Mouse (Mus musculus) heart, postnatal 0 days (tissue): ENCODE data around the gene Qpctl. TPM values are rescaled to one million over a fixed set of nuclear protein-coding genes. Genes with fewer than 3 reads are reported as not detected.

Experiments
- ATAC-seq: fragments of 200-750 bp; cut with Nextera tagmentation; 2 replicates; pipeline ENCODE4 v1.8.0; 2017; ENCODE audit warnings: low read depth, moderate number of reproducible peaks, moderate library complexity; ENCODE audit not compliant: insufficient read depth
- DNase-seq: peaks from one replicate; pipeline ENCODE4 v3.0.0-alpha.2; 2016; ENCODE audit warnings: low spot score
- H3K27ac ChIP-seq: fragments of 300-500 bp; sonication (generic); 2 replicates; pipeline ENCODE4 v1.5.1; 2014; ENCODE audit warnings: low read depth, mild to moderate bottlenecking
- H3K27me3 ChIP-seq: fragments of 300-500 bp; sonication (generic); 2 replicates; pipeline ENCODE4 v1.6.1; 2014; ENCODE audit warnings: low read length, mixed read lengths; ENCODE audit not compliant: control insufficient read depth, insufficient read depth
- H3K36me3 ChIP-seq: fragments of 300-500 bp; sonication (generic); replicated peaks from 2 replicates; pipeline ENCODE4 v1.6.1; 2014; ENCODE audit warnings: low read length, mixed read lengths; ENCODE audit not compliant: control insufficient read depth, insufficient read depth
- H3K4me1 ChIP-seq: fragments of 300-500 bp; sonication (generic); 2 replicates; pipeline ENCODE4 v1.6.1; 2014; ENCODE audit warnings: antibody characterized with exemption; ENCODE audit not compliant: control insufficient read depth, insufficient read depth
- H3K4me2 ChIP-seq: fragments of 300-500 bp; sonication (generic); 2 replicates; pipeline ENCODE4 v1.6.1; 2014; ENCODE audit warnings: low read depth, mild to moderate bottlenecking, low read length, moderate library complexity
- H3K4me3 ChIP-seq: fragments of 300-500 bp; sonication (generic); 2 replicates; pipeline ENCODE4 v1.5.1; 2014; ENCODE audit warnings: low read depth, low read length
- H3K9ac ChIP-seq: fragments of 300-500 bp; sonication (generic); replicated peaks from 2 replicates; pipeline ENCODE4 v1.6.1; 2014; ENCODE audit warnings: low read depth, low read length, mixed read lengths
- H3K9me3 ChIP-seq: fragments of 300-500 bp; sonication (generic); replicated peaks from 2 replicates; pipeline ENCODE4 v1.6.1; 2016; ENCODE audit warnings: low read length; ENCODE audit not compliant: control insufficient read depth
- CTCF ChIP-seq: IDR thresholded peaks from 2 replicates; pipeline ENCODE4 v1.5.1; 2016; ENCODE audit warnings: antibody characterized with exemption, control low read depth, low read depth
- EP300 ChIP-seq: IDR thresholded peaks from 2 replicates; pipeline ENCODE4 v1.6.1; 2016; ENCODE audit warnings: antibody characterized with exemption, low read depth
- WGBS: fragments of 180-500 bp; shearing (Covaris S2); extraction: QIAGEN DNeasy Blood & Tissue Kit; methylation state at CpG from one replicate; pipeline ENCODE4 v1.1.7; 2014; 5-methylcytosine and 5-hydroxymethylcytosine counted together
- polyA plus RNA-seq: library from polyadenylated mRNA; unstranded; fragments of >200 nt; fragmentation: Nextera tagmentation; extraction: Ambion mirVana; gene quantifications from 2 replicates; pipeline ENCODE4 v1.2.1, GENCODE M21; 2015
- total RNA-seq: library from RNA; depleted of rRNA; stranded (reverse); fragments of >200 nt; gene quantifications from 2 replicates; pipeline ENCODE4 v1.2.3, GENCODE M21; 2014; ENCODE audit warnings: low replicate concordance

Gene Qpctl
- total and polyA plus RNA-seq, 2 experiments from 2014 or later = 4.4 to 7.9 TPM

DNA sequence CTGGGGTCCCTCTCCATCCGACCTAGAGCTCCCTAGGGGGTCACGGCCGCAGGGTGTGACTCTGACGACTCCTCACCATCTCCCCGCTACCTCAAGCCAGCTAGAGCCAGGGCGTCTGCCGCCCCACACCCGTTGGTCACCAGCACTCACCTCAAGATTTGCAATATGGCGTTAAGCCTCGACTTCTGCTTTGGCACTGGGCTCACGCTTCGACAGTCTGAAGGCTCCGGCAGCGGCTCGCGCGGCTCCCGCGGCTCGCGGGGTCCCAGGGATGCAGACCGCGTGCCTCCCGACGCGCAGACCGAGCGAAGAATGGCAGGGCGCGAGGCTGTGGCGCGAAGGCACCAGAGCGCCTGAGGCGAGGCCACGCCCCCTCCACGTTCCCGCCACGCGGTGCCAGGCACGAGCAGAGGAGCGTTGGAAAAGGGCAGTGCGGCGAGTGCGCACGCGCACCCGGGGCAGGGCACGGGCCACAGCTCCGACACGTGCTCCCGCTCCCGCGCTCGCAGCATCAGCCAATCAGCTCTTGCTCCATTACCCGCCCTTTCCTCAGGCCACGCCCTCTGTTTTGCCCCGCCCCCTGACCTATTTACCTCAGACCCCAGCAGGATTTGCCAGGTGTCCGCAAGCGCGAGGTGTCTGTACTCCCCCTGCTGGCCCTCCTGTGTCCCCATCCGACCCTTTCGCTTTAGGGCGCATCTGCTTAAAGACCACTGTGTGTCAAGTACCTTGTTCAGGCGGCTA lies 30.9 kb downstream of the Qpctl start, which contains the start of gene Gm4969:
TSS of gene Gm4969 (minus strand) at position 341 of the 744 bp plus-strand sequence.
- 27% methylated on average over 52 of the region's 64 CpGs for WGBS
- Histone ChIP-seq H3K4me2 (peak within 1 kb of the TSS; percentile 32), H3K27me3 (no peaks in the 10 kb centered on the region), H3K9ac (no peak within 1 kb of the TSS), H3K36me3 (no peaks in the 10 kb centered on the region), H3K4me3 (no peak within 1 kb of the TSS), H3K4me1 (peaks cover 8% of the 10 kb centered on the region; the same call in 1 of the 2 replicates), H3K27ac (no peak within 1 kb of the TSS), H3K9me3 (no peaks in the 10 kb centered on the region)
- ATAC-seq (0 out of 2 replicates have a peak, but pooled peaks have one; percentile 11), DNase-seq (peak; percentile 10)
- TF ChIP-seq CTCF = peak; percentile 16
- TF ChIP-seq EP300 = no peak

DNA sequence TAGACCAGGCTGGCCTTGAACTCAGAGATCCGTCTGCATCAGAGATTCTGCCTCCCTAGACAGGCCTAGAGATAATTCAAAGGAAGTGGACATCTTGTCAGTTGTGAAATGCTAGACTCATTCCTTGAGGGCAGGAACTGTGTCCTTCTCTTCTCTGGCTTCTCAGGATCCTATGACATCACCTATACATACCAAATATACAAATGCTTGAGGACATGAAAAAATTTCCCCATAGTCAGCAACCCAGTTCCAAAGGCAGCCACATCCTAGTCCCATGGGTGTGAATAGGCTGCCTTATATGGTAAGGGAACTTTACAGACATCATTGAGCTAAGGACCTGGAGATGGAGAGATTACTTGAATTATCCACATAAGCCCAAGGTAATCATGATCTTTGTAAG lies 39.5 kb downstream of the Qpctl start:
- 89% methylated on average over 1 of the region's 1 CpGs for WGBS
- no peak for TF ChIP-seq CTCF
- TF ChIP-seq EP300 = no peak
- no peak overlapping the region for H3K9ac ChIP-seq
- no peak overlapping the region for H3K4me2 ChIP-seq
- no peaks in the 10 kb centered on the region for H3K27me3 ChIP-seq
- ATAC-seq = no peak
- DNase-seq = no peak
- H3K27ac ChIP-seq = no peak overlapping the region
- H3K9me3 ChIP-seq = no peaks in the 10 kb centered on the region
- peaks cover 7% of the 10 kb centered on the region; the same call in 1 of the 2 replicates for H3K4me1 ChIP-seq
- no peaks in the 10 kb centered on the region for H3K36me3 ChIP-seq
- H3K4me3 ChIP-seq = no peak overlapping the region

DNA sequence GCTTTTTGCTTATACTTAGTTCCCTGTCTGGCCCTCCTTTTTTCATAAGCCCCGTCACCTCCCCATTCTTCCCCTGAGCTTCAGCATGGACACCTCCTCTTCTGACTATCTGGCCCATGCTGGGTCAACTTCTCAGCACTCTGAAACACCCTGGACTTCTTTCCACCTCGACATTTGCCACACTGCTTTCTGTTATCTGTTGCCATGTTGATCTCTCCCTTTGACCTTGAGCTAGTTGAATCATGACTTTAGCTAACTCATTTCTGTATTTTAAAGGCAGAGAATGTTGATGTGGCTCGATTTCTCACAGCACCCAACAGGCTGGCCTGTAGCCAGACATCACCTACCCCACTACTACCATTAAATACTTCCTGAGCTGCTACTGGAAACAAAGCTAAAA lies 41.7 kb downstream of the Qpctl start:
- no peak overlapping the region for H3K4me3 ChIP-seq
- ATAC-seq (no peak), DNase-seq (no peak)
- H3K4me1 ChIP-seq = peaks cover 7% of the 10 kb centered on the region; the same call in 1 of the 2 replicates
- TF ChIP-seq EP300 = no peak
- TF ChIP-seq CTCF = no peak
- 41% methylated on average over 3 of the region's 3 CpGs for WGBS
- H3K9me3 ChIP-seq = no peaks in the 10 kb centered on the region
- no peaks in the 10 kb centered on the region for H3K27me3 ChIP-seq
- no peak overlapping the region for H3K27ac ChIP-seq
- H3K9ac ChIP-seq = no peak overlapping the region
- no peaks in the 10 kb centered on the region for H3K36me3 ChIP-seq
- H3K4me2 ChIP-seq = no peak overlapping the region

DNA sequence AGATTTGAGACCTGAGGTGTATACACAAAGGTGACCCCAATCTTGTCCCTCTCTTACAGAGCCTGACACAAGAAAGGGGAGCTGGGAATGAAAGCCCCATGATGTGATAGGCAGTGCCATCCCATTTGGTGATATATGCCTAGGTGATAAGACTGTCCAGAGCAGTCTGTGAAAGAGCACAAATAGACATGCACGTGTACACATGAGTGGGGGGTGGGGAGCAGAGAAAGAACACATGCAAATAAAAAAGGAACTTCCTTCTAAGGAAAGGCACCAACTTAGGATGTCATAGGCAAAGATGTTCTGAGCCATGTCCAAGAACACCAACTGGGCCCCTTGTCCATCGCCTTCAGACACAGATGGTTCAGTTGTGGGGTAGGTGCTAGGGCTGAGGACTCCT lies 44.6 kb downstream of the Qpctl start:
- no peaks in the 10 kb centered on the region for H3K36me3 ChIP-seq
- H3K4me2 ChIP-seq = no peak overlapping the region
- TF ChIP-seq EP300 (no peak), CTCF (no peak)
- H3K4me3 ChIP-seq = no peak overlapping the region
- 61% methylated on average over 2 of the region's 2 CpGs for WGBS
- no peak overlapping the region for H3K9ac ChIP-seq
- no peak for DNase-seq
- H3K27ac ChIP-seq = no peak overlapping the region
- no peaks in the 10 kb centered on the region for H3K9me3 ChIP-seq
- H3K27me3 ChIP-seq = no peaks in the 10 kb centered on the region
- peaks cover 7% of the 10 kb centered on the region; the same call in 1 of the 2 replicates for H3K4me1 ChIP-seq
- no peak for ATAC-seq

DNA sequence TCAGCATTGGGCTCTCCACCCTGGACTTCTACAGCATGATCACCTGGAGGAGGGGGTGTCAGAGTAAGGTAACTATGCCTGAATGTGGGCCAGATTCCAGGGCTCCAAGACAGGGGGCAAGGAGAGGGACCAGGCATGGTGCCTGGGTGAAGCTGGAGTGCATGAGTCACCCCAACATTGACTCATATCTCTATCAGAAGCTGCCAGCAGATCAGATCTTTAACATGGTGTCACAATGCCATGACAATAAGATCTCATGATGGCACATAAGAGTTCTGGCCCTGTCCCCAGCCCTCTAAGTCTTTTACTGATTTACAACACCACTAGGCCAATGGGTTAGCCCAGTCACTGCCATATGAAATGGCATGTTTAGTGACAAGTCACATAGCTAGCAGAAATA lies 45.4 kb downstream of the Qpctl start:
- no peak for TF ChIP-seq CTCF
- TF ChIP-seq EP300 = no peak
- no peak overlapping the region for H3K4me2 ChIP-seq
- no peak for DNase-seq

DNA sequence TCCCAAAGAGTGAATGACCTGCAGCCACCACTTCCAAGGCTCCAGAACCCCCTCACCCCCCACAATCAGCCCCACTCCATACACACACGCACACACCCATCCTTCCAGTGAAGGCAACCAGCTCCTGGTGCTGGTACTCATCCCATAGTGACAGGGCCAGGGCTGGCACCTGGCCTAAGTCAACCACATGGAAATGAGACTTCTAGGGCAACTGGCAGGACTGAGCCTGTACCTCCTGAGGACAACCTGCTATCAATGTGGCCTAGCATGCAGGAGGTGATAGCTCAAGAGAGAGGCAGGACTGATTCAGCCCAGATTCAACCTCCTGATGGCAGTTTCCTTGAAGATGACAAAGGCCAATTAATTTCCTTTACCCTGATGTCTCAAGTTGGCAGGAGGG lies 48.8 kb downstream of the Qpctl start:
- H3K4me2 ChIP-seq = no peak overlapping the region
- ATAC-seq (no peak), DNase-seq (no peak)
- H3K4me3 ChIP-seq = no peak overlapping the region
- WGBS = 69% methylated on average over 1 of the region's 1 CpGs
- peaks cover 29% of the 10 kb centered on the region for H3K4me1 ChIP-seq
- no peak overlapping the region for H3K27ac ChIP-seq
- no peaks in the 10 kb centered on the region for H3K27me3 ChIP-seq
- no peaks in the 10 kb centered on the region for H3K9me3 ChIP-seq
- no peaks in the 10 kb centered on the region for H3K36me3 ChIP-seq
- H3K9ac ChIP-seq = no peak overlapping the region
- no peak for TF ChIP-seq EP300
- TF ChIP-seq CTCF = no peak

More for the DNA sequence above, 45.4 kb downstream of the Qpctl start:
- no peaks in the 10 kb centered on the region for H3K9me3 ChIP-seq
- no peaks in the 10 kb centered on the region for H3K36me3 ChIP-seq
- ATAC-seq = no peak
- no peaks in the 10 kb centered on the region for H3K27me3 ChIP-seq
- H3K27ac ChIP-seq = no peak overlapping the region
- peaks cover 7% of the 10 kb centered on the region; the same call in 1 of the 2 replicates for H3K4me1 ChIP-seq
- H3K4me3 ChIP-seq = no peak overlapping the region
- H3K9ac ChIP-seq = no peak overlapping the region
